Mouse (Mus musculus): ENCODE results near the gene Frmd6.
A peak's percentile ranks its signal among the peaks of the same experiment; 100 is the strongest.

The Frmd6 gene

DNA sequence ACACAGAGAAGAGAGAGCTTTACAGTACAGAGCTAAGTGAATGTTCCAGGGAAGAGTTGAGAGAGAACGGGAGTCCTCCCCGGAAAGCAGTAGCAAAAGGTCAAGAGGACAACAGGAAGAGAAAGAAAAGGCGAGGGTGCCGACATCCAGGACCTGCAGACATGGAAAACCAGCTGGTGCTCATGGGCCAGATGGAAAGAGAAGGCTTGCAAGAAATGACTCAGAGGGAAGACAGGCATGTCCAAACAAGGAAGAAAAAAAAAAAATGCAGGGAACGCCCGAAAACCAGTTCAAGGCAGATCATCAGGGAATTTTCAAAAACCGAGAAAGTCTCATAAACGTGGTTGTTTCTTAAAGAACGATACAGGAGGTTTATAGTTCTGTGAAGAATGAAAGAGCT is 81.6 kb downstream of the Frmd6 start:
- DNase-seq, result no peak

GRCm38 (mm10) chr12:70907651-70908050 is 82.3 kb downstream of the Frmd6 start:
- no peak for DNase-seq

DNA sequence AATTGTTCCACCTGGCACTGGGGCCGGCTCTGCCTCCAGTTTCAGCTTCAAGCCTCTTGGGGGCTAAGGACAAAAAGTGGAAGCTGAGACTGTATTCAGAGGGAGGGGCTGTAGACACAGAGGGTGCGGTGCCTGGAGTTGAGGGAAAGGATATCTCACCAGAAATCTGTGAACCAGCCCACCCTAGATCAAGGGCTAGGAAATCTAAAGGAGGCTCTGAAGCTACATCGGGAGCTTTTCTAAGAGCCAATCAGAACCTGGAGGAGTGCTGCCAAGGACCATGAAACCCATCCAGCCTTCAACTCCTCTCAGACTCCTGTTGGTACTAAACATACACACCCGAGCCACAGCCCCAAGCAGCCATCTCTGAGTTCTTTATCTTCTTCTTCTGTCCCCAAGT is 82.8 kb downstream of the Frmd6 start:
- no peak for DNase-seq

DNA sequence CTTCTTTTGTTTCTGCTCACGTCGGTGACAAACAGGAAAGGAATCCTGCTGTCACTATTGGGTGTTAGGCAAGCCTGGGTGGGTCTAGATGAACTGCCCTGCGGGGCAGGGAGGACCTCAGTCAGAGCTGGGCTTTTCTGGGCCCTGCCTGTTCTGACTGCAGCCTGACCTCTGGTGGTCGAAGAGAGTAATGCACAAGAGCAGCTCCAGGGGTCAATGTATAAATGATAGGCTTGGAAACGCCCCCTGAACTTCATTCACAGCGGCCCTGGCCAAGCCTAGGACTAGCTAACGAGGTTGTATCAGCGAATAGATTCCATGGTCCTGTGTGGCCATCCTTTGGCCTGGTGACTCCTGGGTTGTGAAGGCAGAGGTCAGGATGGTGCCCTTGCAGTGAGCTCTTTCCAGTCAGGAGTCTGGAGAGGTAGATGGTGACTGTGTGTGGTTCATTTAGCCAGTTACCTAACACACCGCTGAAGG is 85.0 kb downstream of the Frmd6 start:
- peak; percentile 81 for DNase-seq

- peak; percentile 80 for DNase-seq
Observed at GRCm38 (mm10) chr12:70911029-70911428, 85.7 kb downstream of the Frmd6 start.

DNA sequence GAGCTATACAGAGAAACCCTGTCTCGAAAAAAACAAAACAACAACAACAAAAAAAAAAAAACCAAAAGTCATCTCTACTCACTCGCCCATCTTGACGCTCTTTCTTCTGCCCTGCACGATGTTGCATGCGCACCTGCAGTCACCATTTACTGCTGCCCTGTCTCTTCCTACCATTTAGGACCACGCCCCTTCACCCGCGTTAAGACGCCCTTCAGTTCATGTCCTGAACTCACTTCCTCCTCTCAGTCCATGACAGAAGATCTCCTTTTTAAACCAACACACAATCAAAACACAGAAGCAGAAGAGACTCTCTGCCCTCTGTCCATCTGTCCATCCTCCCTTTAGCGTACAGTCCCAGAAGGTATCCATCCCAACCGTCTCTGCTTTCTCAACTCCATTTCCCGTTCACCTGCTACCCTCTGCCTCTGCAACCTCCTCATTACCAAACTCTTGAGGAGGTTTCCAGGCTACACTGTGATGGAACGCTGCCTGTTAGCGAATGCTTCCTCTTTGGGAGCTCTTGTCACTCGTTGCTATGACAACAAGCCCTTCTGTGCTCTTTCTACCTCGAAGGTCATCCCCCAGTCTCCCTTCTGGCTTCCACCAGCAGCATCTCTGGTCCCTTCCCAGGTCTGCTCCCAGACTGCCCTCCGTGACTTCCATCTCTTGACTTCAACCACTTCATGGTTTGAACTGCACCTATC is 86.5 kb downstream of the Frmd6 start:
- no peak for DNase-seq

GRCm38 (mm10) chr12:70913429-70913828 is 88.1 kb downstream of the Frmd6 start:
- DNase-seq, result peak; percentile 77

GRCm38 (mm10) chr12:70914387-70914786 is 89.1 kb downstream of the Frmd6 start:
- no peak for DNase-seq

- no peak for DNase-seq
Observed at GRCm38 (mm10) chr12:70929781-70930180, 104.5 kb downstream of the Frmd6 start.

DNA sequence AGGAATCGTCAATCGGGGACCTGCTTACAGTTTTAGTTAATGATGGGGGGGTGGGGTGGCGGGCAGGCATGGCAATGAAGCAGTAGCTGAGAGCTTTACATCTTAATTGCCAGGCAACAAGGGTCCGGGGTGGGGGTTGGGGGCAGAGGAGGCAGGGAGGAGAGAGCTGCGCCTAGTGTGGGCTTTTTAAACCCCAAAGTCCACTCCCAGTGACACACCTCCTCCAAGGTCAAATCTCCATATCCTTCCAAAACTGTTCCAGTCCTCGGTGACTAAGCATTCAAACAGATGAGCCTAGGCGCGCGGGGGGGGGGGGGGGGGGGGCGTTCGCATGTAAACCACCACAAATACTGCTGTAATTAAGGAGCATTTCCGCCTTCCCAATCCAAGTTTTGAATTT is 111.8 kb downstream of the Frmd6 start:
- no peak for DNase-seq

DNA sequence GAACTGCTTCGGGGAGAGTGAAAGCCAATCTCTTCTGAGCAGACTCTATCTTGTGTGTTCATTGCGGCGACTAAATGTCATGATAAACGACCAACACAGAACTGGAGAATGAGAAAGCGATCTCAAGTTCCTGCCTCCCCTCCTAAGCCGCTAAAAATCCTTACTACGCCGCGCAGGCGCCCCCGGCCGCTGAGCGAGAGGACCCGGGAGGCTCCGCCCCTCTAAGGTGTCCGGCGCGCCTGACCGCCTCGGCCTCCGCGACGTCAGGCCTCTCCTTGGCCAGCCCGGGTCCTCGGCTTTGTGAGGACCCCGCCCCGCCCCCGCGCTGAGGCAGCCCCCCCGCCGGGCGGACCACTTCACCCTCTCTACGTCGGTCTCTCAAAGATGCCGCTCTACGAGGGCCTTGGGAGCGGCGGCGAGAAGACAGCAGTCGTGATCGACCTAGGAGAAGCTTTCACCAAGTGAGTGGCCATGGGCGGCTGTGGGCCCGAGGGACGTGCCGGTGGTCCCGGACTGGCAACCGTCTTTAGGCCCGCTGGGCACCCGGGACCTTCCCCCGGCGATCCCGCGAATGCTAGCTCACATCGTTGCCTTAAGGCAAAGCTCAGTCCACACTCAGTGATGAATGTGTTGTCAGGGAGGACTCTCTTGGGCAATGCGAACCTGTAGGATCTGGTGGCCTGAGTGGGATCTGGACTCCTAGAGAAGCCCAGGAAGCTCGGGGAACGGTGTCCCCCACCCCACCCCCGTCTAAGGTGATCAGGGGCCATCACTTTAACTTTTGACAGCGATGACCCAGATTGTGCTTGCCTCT is 112.5 kb downstream of the Frmd6 start, which contains the start of gene Actr10:
Gene Actr10 (plus strand): TSS at position 287 of the 814 bp plus-strand sequence.
- DNase-seq, result peak; percentile 93

- DNase-seq, result no peak
Observed at GRCm38 (mm10) chr12:70940806-70941205, 115.5 kb downstream of the Frmd6 start.

- no peak for DNase-seq
Observed at GRCm38 (mm10) chr12:70944181-70944580, 118.9 kb downstream of the Frmd6 start.

GRCm38 (mm10) chr12:70946585-70947256 is 121.4 kb downstream of the Frmd6 start:
- no peak for DNase-seq
